Mouse (Mus musculus): ENCODE measurements around the gene Gpx3. TPM values are rescaled to one million over a fixed set of nuclear protein-coding genes. Genes with fewer than 3 reads are reported as not detected.
"Not testable (repeated sequence)": the region's sequence is repeated elsewhere in the genome, so short reads cannot be mapped to it uniquely, and the experiment has no call there.

Gpx3 gene
- 50.2 and 54.0 TPM in 2 replicates for polyA plus RNA-seq (2015; fragmentation: Nextera tagmentation; extraction: Ambion mirVana)

DNA sequence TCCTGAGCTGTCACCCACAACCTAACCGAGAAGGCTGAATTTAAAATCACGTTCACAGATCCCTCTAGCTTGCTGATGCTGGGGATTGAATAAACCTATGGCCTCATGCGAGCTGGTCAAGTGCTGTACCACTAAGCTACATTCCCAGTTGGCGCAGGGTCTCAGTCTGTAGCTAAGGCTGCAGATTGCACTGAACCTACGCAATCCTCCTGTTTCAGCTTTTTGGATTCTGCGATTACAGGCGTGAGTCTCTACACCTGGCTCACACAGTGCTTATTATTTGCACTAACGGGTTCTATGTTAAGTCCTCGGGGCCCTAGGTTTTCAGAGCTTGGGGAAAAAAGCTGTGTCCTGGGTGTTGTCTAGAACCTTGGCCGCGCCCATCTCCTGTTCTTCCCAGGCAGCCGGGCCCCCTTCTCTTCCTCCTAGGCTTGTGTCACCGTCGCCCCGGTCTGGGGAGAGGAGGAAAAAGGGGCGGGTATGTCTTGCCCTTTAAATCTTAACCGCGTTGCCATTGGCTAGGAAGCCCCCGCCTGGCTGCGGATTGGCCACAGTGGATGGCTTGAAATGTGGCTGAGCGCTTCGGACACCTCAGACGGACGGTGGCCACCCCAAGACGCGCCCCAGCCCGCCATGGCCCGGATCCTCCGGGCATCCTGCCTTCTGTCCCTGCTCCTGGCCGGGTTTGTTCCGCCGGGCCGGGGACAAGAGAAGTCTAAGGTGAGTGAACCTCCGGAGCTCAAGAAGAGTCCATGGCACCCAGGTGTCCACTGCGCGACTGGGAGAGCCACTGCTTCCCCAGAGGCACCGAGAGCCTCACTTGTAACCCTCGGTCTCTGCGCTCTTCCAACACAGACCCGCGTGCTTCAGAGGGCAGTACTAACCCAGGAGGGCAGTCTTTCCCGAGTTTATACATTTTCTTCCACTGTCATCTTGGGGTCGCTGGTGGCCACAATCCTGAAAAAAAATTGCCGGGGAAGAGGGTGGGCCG is at the start of gene Gpx3:
TSS of gene Gpx3 (plus strand) at position 121 of the 991 bp plus-strand sequence.
- no peaks in the 10 kb centered on the region for H3K9me3 ChIP-seq
- H3K27me3 ChIP-seq, result no peaks in the 10 kb centered on the region
- no peaks in the 10 kb centered on the region for H3K36me3 ChIP-seq
- peak within 1 kb of the TSS; percentile 55 for H3K4me3 ChIP-seq
- 14% methylated on average over 45 of the region's 45 CpGs for WGBS
- peak within 1 kb of the TSS; percentile 80 for H3K4me2 ChIP-seq
- H3K4me1 ChIP-seq (replicated peaks), result peaks cover 18% of the 10 kb centered on the region
- peak; percentile 91 for ATAC-seq (ENCODE audit: low FRiP score)
- peak within 1 kb of the TSS; percentile 69 for H3K9ac ChIP-seq
- no peak within 1 kb of the TSS for H3K27ac ChIP-seq

DNA sequence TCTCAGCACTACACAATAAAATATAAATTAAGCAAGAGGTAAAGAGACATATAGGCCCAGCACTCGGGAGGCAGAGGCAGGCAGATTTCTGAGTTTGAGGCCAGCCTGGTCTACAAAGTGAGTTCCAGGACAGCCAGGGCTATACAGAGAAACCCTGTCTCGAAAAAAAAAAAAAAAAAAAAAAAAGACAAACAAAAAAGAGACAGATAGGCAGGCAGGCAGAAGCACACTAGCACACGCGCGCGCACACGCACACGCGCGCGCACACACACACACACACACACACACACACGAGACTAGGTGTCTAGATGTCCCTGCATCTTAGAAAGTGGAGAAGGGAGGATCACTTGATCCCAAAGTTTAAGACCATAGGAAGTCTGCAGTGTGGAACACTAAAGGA is 43.4 kb upstream of the Gpx3 start:
- H3K4me1 ChIP-seq (replicated peaks), result peaks cover 17% of the 10 kb centered on the region
- H3K27ac ChIP-seq; H3K4me3 ChIP-seq; H3K27me3 ChIP-seq; H3K9me3 ChIP-seq; H3K9ac ChIP-seq; ATAC-seq (ENCODE audit: low FRiP score); H3K36me3 ChIP-seq: not testable (repeated sequence)
- H3K4me2 ChIP-seq, result 0 out of 2 replicates have a peak overlapping the region, but pooled peaks have one; percentile 65
- WGBS, result 95% methylated on average over 12 of the region's 12 CpGs

DNA sequence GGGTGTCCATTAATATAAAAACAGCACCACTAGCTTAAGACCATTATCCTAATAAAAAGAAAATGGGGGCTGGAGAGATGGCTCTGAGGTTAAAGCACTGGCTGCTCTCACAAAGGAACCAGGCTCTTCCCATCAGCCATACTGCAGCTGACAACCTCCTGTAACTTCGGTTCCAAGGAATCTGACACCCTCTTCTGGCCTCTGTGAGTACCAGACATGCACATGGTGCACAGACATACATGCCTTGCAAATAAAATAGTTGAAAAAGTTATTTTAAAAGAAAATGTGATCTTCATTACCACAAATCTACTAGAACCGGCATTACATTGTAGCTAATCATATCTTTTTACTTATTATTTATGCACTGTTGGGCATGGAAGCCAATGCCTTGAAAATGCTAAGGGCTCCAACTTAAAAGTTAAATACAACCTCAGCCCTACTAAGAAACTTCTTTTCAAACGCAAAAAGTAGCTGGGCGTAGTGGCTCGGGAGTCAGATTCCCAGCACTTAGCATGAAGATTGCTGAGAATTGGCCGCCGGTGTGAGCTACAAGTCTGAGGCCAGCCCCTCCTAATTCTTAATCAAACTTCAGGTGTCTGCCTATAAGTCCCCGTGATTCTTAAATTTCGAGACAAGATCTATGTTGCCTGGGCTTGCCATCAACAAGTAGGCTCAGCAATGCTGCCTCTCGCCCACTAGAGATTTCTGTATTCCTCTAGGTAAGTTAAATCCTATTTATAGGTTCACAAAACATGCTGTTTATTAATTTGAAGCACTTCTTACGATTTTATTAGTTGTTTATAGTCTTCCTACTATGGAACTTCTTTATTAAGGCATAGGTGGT is 42.7 kb upstream of the Gpx3 start:
- peak overlapping the region; percentile 78 for H3K9ac ChIP-seq
- H3K4me1 ChIP-seq (replicated peaks), result peaks cover 17% of the 10 kb centered on the region
- no peaks in the 10 kb centered on the region for H3K36me3 ChIP-seq
- no peaks in the 10 kb centered on the region for H3K27me3 ChIP-seq
- H3K27ac ChIP-seq, result peak overlapping the region; percentile 75
- H3K9me3 ChIP-seq, result no peaks in the 10 kb centered on the region
- ATAC-seq (ENCODE audit: low FRiP score), result no peak
- peak overlapping the region; percentile 54 for H3K4me3 ChIP-seq
- H3K4me2 ChIP-seq, result peak overlapping the region; percentile 65
- 27% methylated on average over 11 of the region's 11 CpGs for WGBS

DNA sequence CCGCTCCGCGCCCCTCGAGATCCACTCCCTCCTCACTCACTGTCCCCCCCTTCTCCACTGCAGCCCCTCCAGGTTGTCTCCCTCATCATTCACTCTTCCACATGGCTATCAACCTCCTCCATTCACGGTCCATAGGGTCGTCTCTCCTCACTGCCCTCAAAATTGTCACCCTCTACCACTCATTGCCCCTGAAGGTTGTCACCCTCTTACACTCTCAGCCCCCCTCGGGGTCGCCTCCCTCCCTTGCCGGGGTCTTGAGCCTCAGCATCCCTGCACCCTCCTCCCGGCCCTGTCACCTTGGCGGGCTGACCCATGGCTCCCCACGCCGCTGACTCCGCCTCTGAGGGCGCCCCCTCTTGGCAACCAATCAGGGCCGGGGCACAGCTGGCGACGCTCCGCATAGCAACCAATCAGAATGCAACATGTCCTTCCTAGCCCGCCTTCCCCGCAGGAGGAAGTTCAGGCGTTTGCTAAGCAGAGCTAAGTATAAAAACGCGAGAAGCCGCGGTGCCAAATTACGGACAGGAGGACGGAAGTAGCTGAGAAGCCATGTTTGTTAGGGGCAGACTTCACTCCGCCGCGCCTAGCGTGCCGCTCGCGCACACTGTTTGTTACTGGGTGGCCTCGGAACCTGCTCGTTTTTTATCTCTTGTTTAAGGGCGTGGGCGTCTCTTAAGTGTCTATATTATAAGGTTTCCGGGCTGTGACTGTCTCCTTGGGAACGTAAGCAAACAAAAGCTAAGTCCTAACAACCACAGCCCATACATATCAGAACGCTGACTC is 41.8 kb upstream of the Gpx3 start, which contains the start of gene Lyrm7:
TSS of gene Lyrm7 (minus strand) at position 661 of the 783 bp plus-strand sequence.
- peak within 1 kb of the TSS; percentile 95 for H3K27ac ChIP-seq
- peak within 1 kb of the TSS; percentile 78 for H3K9ac ChIP-seq
- under 1% methylated on average over 42 of the region's 42 CpGs for WGBS
- peak; percentile 98 for ATAC-seq (ENCODE audit: low FRiP score)
- no peaks in the 10 kb centered on the region for H3K36me3 ChIP-seq
- peak within 1 kb of the TSS; percentile 54 for H3K4me3 ChIP-seq
- H3K4me2 ChIP-seq, result peak within 1 kb of the TSS; percentile 65
- no peaks in the 10 kb centered on the region for H3K9me3 ChIP-seq
- peaks cover 19% of the 10 kb centered on the region for H3K4me1 ChIP-seq (replicated peaks)
- H3K27me3 ChIP-seq, result no peaks in the 10 kb centered on the region

DNA sequence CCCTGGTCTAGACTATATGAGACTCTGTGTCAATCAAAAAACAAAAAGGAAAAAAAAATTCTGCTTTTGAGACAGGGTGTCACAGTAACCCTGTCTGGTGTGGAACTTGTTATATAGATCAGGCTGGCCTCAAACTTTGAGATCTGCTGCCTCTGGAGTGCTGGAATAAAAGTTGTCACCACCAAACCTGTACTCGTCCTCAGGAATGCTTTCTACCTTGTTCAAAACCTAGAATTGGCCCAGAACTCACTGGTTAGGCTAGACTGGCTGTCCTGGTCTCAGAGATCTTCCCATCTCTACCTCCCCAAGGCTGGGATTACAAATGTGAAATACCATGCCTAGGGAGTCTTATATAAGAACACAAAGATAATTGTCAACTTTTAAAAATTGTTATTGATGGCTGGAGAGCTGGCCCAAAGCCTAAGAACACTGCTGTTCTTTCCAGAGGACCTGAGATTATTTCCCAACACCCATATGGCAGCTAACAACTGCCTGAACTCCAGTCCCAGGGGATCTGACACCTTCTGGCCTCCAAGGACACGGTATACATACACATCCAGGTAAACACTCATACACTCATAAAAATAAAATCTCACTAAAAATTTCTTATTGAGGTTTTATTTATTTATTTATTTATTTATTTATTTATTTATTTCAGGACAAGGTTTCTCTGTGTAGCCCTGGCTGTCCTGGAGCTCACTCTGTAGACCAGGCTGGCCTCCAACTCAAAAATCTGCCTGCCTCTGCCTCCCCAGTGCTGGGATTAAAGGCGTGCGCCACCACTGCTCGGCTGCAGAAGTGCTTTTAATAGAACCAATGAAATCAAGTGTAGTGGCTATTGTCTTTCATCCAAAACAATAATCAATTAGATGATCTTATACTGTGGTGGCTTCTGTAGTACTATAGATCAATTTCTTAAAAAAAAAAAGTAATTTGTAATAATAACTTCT is 40.5 kb upstream of the Gpx3 start:
- Histone ChIP-seq H3K4me1 (replicated peaks) (peaks cover 23% of the 10 kb centered on the region), H3K4me3 (no peak overlapping the region), H3K27me3 (no peaks in the 10 kb centered on the region), H3K9me3 (no peaks in the 10 kb centered on the region), H3K27ac (peak overlapping the region; percentile 95), H3K36me3 (no peaks in the 10 kb centered on the region), H3K9ac (no peak overlapping the region; the same call in 1 of the 2 replicates), H3K4me2 (peak overlapping the region; percentile 62; the same call in 1 of the 2 replicates)
- ATAC-seq (ENCODE audit: low FRiP score), result no peak
- WGBS, result 90% methylated on average over 5 of the region's 5 CpGs

DNA sequence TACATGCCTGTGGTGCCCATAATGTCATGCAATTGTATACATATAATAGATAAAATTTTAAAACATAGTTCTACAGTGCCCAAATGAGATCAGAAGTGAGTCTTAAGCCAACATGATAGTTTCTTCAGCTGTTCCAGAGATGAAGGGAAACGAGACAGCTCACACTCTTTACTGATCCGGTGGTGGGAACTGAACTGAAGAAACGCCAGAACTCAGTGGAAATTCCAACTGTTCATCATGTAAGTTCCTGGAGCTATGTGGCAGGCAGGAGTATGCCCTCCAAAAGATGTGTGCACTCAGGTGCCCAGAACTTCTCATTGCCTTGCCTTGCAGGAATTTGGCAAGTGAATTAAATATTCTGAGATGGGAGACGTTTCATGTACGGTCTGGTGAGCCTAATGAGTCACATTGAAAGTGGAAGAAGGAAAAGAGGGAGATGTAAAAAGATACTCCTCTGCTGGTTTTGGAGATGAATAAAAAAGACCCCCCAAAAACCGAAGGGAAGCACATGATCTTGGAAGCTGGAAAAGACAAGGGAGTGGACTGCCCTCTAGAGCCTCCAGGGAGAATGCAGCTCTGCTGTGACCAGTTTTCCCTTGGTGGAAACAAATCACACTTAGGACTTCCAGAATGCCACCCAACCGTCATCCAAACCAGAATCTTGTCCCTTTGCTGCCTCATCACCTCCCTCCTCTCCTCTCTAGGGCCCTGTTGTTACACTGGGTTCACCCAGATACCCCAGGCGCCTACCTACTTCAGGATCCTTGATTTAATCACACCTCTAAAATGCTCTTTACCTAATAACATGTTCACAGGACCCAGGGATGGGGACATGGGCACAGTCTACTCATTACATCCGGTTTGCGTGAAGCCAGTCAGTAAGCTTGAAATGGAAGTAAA is 39.4 kb upstream of the Gpx3 start:
- no peak overlapping the region for H3K4me2 ChIP-seq

DNA sequence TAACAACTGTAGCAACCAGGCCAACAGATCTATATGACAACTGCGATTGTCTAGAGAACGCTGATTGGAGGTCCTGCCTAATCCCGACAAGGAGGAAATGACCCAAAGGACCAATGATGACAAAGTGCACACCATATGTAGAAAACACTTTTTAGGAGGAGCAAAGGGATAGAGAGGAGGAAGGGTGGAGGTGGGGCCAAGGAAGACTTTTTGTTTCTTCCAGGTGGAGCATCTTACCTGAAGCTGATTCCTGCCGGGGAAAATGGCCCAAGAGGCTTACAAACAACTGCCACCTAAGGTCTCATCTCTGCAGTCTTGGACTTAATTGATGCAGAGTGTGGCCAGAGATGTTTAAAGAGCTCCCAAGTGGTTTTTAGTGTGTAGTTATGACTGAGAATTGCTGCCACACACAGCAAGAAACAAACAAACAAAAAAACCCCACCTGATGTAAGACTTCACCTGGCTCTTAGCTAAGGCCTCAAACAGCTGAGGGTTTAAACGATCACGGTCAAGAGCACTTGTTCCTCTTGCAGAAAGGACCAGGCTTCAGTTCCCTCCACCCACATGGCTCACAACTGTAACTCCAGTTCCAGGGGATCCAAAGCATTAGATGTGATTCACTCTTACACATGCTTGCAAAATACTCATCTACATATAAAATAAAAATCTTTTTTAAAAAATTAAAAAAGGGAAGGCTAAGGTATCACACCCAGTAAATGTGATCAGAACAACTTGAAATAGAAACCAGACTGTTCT is 36.7 kb upstream of the Gpx3 start:
- no peak for ATAC-seq (ENCODE audit: low FRiP score)
- Histone ChIP-seq H3K4me2 (peak overlapping the region; percentile 77), H3K4me3 (peak overlapping the region; percentile 89), H3K27me3 (no peaks in the 10 kb centered on the region), H3K9me3 (no peaks in the 10 kb centered on the region), H3K4me1 (replicated peaks) (peaks cover 48% of the 10 kb centered on the region), H3K9ac (peak overlapping the region; percentile 97), H3K27ac (peak overlapping the region; percentile 92), H3K36me3 (peaks cover 15% of the 10 kb centered on the region)
- 77% methylated on average over 6 of the region's 6 CpGs for WGBS

More for the DNA sequence above, 39.4 kb upstream of the Gpx3 start:
- Histone ChIP-seq H3K36me3 (no peaks in the 10 kb centered on the region), H3K4me1 (replicated peaks) (peaks cover 32% of the 10 kb centered on the region), H3K9me3 (no peaks in the 10 kb centered on the region), H3K27me3 (no peaks in the 10 kb centered on the region), H3K4me3 (no peak overlapping the region), H3K9ac (no peak overlapping the region), H3K27ac (no peak overlapping the region)
- WGBS, result 47% methylated on average over 10 of the region's 10 CpGs
- ATAC-seq (ENCODE audit: low FRiP score), result no peak

DNA sequence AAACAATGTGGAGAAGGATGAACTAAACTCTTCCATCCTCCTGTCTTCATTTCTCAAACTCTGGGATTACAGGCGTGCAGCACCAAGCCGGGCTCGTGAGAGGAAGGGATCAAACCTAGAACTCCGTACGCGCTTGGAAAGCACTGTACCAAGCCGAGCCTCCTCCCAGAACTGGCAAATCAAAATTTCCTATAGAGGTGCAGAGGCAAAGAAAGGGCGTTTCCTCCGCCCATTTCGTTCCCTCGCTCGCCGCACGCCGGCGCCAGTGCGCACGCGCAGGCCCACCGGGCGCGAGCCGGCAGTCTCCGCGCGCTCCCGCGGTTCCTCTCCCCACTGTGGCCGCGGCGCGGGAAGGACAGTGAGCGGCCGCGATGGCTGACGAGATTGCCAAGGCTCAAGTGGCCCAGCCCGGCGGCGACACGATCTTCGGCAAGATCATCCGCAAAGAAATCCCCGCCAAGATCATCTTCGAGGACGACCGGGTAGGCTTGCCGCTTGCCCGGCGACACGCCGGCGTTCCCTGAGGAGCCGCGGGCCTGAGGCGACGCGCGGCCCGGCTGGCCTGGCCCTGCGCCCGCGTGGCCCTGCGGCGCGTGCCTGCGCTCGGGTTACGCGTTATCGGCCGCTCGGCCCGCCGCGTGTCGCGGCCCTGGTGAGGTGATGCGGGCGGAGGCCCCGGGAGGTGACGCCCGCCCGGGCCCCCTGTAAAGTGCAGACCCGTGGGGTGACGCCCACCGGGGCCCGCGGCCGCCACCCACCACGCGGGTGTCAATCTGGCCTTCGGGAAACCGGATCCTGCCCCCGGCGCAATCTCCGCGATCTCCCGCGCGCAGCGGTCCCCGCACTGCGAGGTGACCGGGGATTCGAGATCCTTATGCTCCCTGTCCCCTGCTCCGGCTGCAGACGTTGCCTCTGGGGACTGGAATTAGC is 35.9 kb upstream of the Gpx3 start, which contains the start of gene Hint1:
TSS of gene Hint1 (plus strand) at position 265 of the 930 bp plus-strand sequence.
- H3K4me3 ChIP-seq, result peak within 1 kb of the TSS; percentile 89
- H3K4me1 ChIP-seq (replicated peaks), result peaks cover 42% of the 10 kb centered on the region
- H3K27me3 ChIP-seq, result no peaks in the 10 kb centered on the region
- peaks cover 23% of the 10 kb centered on the region for H3K36me3 ChIP-seq
- H3K27ac ChIP-seq, result peak within 1 kb of the TSS; percentile 92
- ATAC-seq (ENCODE audit: low FRiP score), result peak; percentile 81
- under 1% methylated on average over 71 of the region's 107 CpGs for WGBS
- peak within 1 kb of the TSS; percentile 97 for H3K9ac ChIP-seq
- peak within 1 kb of the TSS; percentile 77 for H3K4me2 ChIP-seq
- no peaks in the 10 kb centered on the region for H3K9me3 ChIP-seq

DNA sequence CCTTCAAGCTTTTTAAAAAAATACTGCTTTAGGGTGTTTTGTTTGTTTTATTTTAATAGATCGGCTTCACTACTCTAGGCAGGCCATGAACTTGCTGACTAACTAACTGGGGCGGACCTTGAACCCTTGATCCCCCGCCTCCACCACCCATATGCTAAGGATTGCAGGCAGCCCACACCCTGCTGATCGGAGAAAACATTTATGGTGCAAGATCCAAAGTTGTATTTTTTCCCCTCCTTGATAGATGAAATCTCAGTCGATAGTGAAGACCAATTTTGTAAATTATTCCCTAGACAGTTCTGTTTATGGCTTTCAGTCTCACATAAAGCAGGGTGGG is 35.2 kb upstream of the Gpx3 start:
- Histone ChIP-seq H3K9ac (peak overlapping the region; percentile 97), H3K4me1 (replicated peaks) (peaks cover 40% of the 10 kb centered on the region), H3K4me2 (peak overlapping the region; percentile 77), H3K36me3 (peaks cover 30% of the 10 kb centered on the region), H3K27ac (peak overlapping the region; percentile 92), H3K4me3 (peak overlapping the region; percentile 89), H3K9me3 (no peaks in the 10 kb centered on the region), H3K27me3 (no peaks in the 10 kb centered on the region)
- 0 out of 2 replicates have a peak, but pooled peaks have one; percentile 21 for ATAC-seq (ENCODE audit: low FRiP score)
- 2% methylated on average over 5 of the region's 5 CpGs for WGBS
